Mouse (Mus musculus) cerebellum, adult 18-20 months (tissue): ENCODE results near the gene Gpr149.

ENCODE experiments used
- DNase-seq, 2 experiments: peaks; one replicate each; pipeline ENCODE4 v3.0.0; 2021

Gene Gpr149

DNA sequence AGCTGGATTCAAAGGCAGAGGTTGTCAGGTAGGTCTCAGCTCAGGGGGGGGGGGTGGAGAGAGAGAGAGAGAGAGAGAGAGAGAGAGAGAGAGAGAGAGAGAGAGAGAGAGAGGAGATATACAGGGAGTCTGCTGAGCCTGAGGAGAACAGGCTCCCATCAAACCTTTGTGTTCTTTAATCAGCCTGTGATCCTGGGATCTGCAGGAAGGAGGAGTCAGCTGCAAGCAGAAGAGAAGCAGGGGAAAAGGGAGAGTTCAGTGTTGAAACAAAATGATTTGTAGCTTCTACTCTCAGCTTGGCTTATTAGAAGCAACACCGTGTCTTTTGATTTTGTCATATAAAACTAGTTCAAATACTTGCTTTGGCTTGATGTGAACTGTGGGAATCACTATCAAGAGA, at the start of gene Gpr149:
Gpr149 (minus strand) TSS at position 168 of the 400 bp plus-strand sequence.
- no peak for DNase-seq

DNA sequence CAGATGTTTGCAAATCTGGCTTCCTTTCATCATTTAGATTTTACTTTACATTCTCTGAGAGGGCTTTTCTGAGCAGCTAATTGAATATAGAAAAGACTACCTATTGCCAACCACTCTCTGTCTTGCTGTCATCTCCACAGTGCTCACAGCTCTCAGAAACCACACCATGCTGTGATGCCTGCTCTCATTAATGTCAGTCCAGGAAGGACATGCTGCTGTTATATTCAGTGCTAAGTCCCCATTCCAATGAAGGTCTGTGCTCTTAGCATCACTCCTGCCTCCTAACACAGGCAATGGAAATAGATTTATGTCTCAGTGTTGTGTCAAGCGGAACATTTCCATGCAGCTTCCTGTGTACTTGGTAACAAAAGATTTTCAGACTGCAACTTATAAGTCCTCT, 45.6 kb upstream of the Gpr149 start:
- DNase-seq: no peak

DNA sequence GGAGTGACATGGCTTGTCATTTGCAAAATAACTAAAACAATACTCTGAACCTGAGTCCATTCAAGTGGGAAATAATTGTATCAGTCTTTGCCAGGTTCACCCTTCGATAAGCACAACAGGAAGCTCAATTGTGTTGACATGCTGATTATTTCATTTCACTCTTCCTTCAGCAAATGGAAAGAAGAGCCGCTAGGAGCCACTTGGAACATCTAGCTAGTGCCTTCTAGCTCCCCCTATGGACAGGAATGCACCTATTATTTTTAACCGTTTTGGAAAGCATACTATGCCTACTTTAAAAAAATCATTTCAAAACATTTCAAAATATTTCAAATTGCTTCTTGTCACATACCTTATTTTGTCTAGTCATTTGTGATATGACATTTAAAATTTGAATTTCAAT, 5.9 kb upstream of the Gpr149 start:
- DNase-seq: no peak

DNA sequence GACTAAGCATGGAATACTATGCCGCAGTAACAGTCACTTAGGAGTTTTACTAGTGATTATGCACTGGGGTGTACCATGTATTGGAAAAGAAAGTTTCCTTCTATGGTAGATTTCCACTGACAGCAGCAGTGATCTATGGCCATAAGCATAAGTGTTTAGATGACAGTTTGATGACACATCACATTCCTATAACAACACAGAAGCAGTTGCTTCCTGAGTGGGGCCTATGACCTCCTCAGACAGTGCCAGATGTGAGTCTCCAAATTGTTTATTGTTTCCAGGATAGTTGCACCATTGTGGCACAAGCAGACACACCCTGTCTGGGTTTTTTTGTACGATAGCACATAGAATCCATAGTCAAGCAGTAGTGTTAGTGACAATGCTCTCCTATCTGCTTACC, 991 bp upstream of the Gpr149 start:
- DNase-seq: no peak

DNA sequence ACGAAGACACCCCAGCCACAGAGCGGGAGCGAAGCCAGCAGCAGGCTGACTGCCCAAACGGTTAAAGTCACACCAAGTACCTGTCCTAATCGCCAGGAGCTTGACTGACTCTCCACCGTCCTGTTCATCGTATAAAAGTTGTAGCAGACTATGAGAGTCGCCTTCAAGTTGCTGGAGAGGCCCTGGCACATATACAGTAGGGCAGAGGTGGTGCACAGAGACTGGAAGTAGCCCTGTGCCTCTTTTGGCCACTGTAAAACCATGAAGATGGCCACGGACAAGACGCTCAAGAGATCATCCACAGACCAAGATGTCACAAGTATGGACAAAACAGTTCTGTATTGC, 921 bp downstream of the Gpr149 start:
- DNase-seq: no peak

DNA sequence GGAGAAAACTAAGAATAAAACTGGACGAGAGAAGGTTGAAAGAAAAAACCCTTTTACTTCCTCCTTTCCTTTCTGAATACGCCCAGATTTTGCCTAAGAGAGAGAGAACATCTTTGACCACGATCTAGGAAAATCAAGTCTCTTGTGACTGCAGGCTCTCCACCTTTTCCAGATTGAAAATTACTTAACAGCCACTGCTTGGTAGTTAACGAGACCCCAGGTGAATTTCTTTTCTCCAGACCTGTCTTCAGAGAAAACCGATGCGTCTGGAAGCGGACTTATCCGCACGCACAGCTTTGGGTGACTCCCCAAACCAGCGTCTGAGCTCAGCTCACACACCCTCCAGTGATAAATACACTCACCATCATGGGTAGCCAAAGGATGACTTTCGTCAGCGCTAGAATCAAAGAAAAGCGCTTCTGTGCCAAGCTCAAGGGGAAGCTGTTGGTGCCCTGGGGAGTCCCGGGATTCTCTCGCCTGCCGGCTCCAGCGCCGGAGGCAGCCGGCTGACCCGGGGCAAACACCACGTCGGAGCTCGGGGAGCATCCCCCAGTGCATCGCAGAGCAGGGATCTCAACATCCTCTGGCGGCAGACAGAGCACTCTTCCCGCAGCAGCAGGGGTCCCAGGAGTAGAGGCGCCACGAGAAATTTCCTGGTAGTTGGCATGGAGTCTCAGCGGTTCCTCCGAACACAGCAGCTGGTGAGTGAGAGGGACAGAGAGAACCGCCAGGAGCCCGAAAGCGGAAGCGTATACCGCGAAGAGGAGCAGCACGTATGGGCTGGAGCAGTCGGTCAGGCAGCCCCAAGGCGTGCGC, 1.5 kb downstream of the Gpr149 start:
- DNase-seq: no peak

DNA sequence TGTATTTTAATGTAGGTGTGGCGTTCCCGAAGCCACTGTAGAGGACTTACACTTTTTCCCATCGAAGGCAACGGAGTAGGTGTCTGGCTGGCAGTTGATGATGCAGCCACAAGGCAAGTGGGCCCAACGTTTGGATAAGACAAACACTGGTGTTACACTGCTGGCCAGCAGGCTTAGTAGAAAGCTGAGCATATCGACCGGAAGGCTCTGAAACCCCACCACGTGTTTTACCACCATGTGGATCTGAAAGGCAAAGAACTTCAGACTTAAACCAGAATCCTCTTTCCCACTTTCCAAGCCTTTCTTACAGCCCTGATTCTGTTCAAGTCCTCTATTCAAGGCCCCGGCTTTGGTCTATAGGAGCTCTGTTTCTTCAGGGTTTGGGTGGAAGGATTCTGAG, 2.5 kb downstream of the Gpr149 start:
- no peak for DNase-seq

DNA sequence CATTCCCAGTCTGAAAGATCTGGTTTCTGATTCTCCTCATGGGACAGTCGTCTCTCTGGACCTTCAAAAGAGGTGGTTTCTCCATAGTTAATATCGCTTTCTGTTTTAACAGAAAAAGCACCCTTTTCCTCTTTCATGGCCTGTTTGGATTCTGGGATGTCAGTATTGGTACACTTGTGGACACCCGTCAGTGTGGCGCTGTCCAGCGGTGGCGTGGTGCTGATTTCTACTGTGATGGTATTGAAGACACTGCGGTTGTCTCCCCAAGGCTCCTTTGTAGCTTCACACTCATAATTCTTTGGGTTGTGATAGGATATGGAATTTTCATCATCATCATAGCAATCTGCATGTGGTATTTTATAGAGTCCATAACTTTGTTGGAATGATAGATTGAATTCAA, 10.1 kb downstream of the Gpr149 start:
- DNase-seq: no peak

DNA sequence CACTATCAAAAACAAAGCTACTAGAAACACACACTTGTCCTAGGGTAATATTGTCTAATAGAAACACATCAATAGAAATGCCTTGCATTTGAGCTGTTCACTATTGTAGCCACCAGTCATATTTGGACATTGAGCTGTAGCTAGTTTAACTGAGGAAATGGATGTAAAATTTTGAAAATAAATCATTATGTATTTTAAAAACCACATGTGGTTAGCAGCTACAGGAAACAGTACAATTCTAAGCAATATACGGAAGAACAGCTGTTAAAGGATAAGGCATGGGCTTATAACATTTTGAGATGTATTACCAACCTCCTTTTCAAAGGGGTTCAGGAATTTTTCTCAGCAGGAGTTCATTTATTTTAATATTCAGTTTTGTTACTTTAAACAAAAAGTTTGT, 19.9 kb downstream of the Gpr149 start:
- no peak for DNase-seq

DNA sequence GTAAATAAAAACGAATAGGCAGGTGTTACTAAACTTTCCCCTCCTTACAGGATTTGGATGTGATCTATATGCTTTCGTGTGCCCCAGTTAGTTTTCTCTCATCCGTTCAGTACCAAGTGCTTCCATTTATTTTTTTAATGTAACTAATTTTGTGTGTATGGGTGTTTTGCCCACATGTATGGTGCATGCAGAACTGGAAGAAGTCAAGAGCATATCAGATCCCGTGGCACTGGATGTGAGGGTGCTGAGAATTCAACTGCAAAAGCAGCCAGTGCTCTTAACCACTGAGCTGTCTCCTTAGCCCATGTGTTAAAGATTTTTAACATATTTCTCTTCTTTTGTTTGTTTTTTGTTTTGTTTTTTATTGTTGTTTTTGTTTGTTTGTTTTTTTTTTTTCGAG, 77.3 kb downstream of the Gpr149 start:
- no peak for DNase-seq

DNA sequence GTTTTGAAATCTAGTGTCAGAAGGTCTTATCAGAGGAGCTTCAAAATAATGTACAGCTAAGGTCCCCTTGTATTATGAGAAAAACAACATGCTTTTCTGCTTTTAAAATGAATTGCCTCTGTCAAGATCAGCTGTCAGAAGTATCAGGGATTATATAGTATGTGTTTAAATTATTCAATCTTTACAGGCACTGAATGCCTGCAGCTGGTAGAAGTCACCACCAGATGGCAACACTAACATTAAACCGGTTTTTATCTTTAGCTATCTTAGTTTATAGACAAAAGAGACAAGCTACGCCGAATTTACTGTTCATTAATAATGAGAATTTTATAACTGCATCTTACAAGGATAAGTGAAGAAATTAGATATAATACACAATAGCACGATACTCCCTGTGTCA, 77.8 kb downstream of the Gpr149 start:
- DNase-seq: no peak

DNA sequence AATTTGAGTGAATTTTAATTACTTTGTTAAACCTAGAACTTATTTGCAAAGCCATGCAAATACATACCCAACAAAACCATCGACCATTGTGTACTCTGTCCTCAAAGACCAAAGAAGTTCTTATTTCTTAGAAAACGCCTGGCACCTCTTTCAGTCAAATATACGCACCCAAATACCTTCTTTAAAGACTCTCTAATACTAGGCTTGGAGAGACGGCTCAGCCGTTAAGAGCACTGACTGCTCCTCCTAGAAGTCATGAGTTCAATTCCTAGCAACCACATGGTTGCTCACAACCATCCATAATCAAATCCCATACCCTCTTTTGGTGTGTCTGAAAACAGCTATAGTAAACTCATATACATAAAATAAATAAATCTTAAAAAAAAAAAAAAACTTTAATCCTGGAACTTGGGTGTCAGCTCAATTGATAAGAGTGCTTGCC, 97.7 kb downstream of the Gpr149 start:
- DNase-seq: no peak

DNA sequence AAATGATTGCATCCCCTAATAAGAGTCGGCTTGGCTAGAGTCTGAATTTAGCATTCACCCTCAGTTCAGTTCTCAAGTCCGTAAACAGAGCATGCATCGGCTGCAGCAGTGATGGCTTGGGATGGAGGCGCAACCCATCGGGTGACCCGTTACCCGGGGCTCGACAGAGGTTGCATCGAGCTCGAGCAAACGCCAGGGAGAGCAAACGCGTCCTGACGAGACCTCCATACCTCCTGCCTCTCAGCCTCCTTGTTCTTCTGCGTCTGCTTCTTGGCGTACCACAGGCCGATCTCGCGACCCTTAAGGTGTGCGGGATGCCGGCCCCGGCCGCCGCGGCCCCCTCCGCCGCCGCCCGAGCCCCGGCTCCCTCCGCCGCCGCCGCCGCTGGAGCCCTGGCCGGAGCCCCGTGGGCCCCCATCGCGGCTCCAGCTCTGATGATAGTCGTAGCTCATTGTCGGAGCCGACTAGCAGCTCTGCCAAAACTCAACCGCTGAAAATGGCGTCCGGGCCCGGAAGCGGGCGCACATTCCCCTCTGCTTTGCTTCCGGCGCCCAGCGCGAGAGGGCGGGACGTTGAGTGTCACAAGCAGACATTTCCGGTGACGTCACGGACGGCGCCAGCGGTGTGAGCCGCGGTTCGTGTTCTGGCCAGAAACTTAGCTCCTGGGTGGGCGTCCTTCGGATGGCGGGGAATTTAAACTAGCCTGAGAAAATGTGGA, 98.3 kb downstream of the Gpr149 start, which contains the start of gene Dhx36:
Dhx36 (minus strand) TSS at position 517 of the 718 bp plus-strand sequence.
- peak; percentile 96 to 97 for DNase-seq

DNA sequence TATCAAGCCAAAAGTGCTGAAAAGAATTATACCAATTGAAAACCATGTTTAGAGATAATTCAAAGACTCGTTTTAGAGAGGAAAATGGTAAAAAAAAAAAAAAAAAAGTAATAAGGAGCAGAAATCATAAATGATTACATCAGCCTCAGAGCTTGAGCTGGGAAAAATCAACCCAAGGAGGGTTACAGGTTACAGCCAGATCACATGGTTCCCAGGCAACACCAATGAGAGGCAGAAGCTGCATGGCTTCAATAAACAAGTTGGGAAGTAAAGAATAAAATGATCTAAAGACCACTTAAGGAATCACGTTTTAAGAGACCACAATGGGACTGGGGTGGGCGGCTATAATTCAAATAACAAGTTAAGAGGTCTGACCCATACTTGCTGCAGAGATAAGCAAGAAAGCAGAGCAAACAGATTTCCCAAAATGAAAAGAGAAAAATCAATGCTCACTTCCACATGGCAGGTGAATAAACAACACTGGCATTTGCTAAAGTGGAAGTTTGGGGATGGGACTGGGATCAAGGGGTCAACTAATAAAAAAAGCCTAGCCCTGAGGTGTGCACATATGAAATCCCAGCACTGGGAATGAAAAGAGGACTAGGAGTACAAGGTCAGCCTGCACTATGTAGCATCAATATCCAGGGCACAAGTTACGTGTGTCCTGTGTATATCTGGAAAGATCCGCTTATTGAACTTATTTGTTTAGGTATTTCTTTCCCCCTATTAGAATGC, 99.6 kb downstream of the Gpr149 start:
- no peak for DNase-seq

DNA sequence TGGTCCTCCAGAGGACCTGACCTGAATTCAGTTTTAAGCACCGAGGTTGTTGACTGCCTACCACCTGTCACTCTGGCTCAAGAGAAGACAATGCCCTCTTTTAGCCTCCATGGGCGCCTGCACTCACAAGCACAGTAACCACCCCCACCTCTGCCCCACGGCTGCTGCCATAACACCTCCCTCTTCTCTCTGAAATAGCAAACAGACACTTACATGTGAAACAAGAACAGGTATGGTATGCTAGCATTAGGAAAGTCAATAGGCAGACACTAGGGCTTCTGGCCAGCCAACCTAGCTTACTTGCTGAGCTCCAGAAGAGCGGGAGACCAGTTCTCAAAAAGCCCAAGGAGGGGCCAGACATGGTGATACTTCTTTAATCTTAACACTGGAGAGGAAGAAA, 105.6 kb downstream of the Gpr149 start:
- peak in 1 of 2 experiments; percentile 3 for DNase-seq

DNA sequence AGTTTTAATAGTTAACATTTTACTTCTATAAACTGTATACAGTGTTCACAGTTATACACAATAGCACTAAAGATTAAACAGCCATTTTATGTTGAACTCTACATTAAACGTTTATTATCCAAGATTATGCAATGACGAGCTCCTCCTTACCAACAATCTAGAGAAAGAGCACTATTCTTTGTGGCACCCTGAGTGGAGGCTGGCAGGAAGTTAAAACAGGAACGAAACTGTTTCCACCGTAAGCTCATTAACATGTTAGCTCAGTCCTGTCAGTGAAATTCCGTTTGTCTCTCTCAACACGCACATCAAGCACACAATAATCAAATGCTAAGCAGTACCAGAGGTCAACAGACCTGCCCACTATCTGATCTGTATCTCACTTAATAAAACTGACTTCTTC, 112.4 kb downstream of the Gpr149 start:
- no peak for DNase-seq

DNA sequence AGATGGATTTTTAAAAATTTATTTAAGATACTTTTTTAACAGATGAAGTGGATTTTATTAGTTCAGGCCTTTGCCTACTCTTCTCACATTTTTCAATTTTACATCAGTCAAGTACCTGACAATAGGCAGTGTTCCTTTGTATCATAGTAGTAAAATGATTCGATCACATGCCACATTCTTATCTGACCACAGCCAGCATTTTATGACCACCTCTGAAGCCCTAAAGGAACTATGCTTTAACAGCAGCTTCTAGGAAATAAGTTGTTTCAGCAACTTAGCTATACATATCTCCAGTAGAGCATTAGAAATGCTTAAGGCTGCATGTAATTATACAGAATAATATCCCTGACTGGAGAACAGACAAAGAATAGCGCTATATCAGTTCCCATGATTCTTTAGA, 120.6 kb downstream of the Gpr149 start:
- no peak for DNase-seq
